ENCODE assay signal across 8 mouse cellular contexts in the genomic region with DNA sequence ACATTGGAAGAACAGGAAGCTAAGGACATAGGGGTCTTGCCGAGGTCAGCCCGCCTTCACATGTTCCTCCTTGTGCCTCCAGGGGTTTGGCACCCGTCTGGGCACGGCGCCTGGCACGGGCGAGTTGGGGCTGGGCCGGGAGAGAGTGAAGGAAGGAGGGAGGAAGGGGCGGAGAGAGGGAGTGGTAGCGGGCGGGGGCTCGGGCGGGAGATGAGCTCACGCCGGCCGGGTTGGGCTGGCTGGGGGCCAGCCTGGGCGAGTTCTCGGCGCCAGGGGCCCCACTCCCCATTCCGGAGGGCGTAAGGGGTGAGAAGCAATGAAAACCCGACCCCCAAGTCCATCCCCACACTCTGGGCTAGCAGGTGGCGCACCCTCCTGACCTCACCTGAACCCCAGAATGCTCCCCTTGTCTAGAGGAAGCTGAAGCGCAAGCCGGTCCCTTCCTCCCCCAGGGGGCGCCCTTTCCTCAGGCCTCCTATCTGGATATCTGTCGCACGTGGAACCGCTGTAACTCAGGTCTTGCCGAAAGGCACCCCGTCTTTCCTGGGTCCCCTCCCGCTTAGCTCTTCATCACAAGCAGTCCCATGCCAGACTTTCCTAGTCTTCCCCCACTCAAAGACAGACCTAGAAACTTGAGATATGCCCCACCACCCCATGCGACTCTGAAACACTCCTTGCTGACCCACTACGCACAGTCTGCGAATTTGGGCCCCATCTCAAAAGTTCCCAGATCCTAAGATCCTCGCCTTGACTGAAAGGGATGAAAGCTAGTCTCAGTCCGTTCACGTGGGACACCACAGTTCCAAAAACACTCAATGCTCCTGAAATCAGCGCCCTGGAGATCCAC. TPM values are rescaled to one million over a fixed set of nuclear protein-coding genes. Genes with fewer than 3 reads are reported as not detected.
DNase-seq lines count a peak whose midpoint lies in the region; ATAC-seq and TF ChIP-seq lines count a peak whose summit lies in the region.

No protein-coding gene starts in this region.

- TF ChIP-seq POLR2A in ES-Bruce4 (IDR thresholded peaks at IDR 0.05; ENCODE audit: insufficient read depth, low read length): no peak

- peak overlapping the region; percentile 95 for H3K27ac ChIP-seq in ES-Bruce4 (ENCODE audit: insufficient read depth, low read length)
- H3K27ac ChIP-seq in brown adipose tissue, adult 24 weeks (replicated peaks; ENCODE audit: low read depth, low read length): peak overlapping the region; percentile 91
- H3K27ac ChIP-seq in forebrain, embryonic 13.5 days: no peak overlapping the region
- H3K27ac ChIP-seq in layer of hippocampus, adult 2 months: peak overlapping the region; percentile 79
- H3K27ac ChIP-seq in lung, postnatal 0 days (ENCODE audit: low read length): peak overlapping the region; percentile 93

- peak; percentile 87 for DNase-seq in heart, postnatal 25 days (ENCODE audit: low spot score)
- DNase-seq in layer of hippocampus, adult 2 months (ENCODE audit: low spot score in 2 of 2): peak; percentile 80 to 81
- peak; percentile 95 for DNase-seq in lung, postnatal 0 days (ENCODE audit: low spot score)
- peak; percentile 77 for DNase-seq in ovary, postnatal 14 days (ENCODE audit: low spot score)
- DNase-seq in thymus, postnatal 14 days: peak; percentile 94

- ATAC-seq in forebrain, embryonic 13.5 days: no peak; the same call in 1 of the 2 replicates
- ATAC-seq in lung, postnatal 0 days: peak; percentile 37

- TF ChIP-seq CTCF in ES-Bruce4 (IDR thresholded peaks at IDR 0.05; ENCODE audit: low read depth, low read length): peak; percentile 87
- TF ChIP-seq CTCF in layer of hippocampus, adult 2 months (conservative IDR thresholded peaks at IDR 0.05): peak; percentile 85
- TF ChIP-seq CTCF in lung, postnatal 0 days (IDR thresholded peaks at IDR 0.05): peak; percentile 87

- no peaks in the 10 kb centered on the region for H3K9me3 ChIP-seq in ES-Bruce4 (replicated peaks; ENCODE audit: control insufficient read depth, insufficient read depth, low read length, poor library complexity, severe bottlenecking)
- H3K9me3 ChIP-seq in forebrain, embryonic 13.5 days (replicated peaks): no peaks in the 10 kb centered on the region
- H3K9me3 ChIP-seq in lung, postnatal 0 days (ENCODE audit: low read length): no peaks in the 10 kb centered on the region

- H3K9ac ChIP-seq in ES-Bruce4 (ENCODE audit: low read depth, poor library complexity, severe bottlenecking): peak overlapping the region; percentile 91
- H3K9ac ChIP-seq in forebrain, embryonic 13.5 days: peak overlapping the region; percentile 74
- H3K9ac ChIP-seq in lung, postnatal 0 days (replicated peaks; ENCODE audit: low read depth): peak overlapping the region; percentile 57

- no peaks in the 10 kb centered on the region for H3K27me3 ChIP-seq in ES-Bruce4 (ENCODE audit: control insufficient read depth, insufficient read depth, low read length, poor library complexity, severe bottlenecking)
- peaks cover 86% of the 10 kb centered on the region for H3K27me3 ChIP-seq in forebrain, embryonic 13.5 days
- peaks cover 15% of the 10 kb centered on the region for H3K27me3 ChIP-seq in lung, postnatal 0 days (replicated peaks; ENCODE audit: insufficient read depth, low read length)

- H3K4me1 ChIP-seq in ES-Bruce4 (ENCODE audit: control insufficient read depth, insufficient read depth, low read length): peaks cover 7% of the 10 kb centered on the region
- H3K4me1 ChIP-seq in brown adipose tissue, adult 24 weeks (ENCODE audit: control insufficient read depth, insufficient read depth, insufficient read length, low read length): peaks cover 14% of the 10 kb centered on the region
- H3K4me1 ChIP-seq in forebrain, embryonic 13.5 days: peaks cover 66% of the 10 kb centered on the region
- peaks cover 14% of the 10 kb centered on the region for H3K4me1 ChIP-seq in lung, postnatal 0 days (ENCODE audit: insufficient read depth, low read depth, low read length)

- WGBS in forebrain, embryonic 13.5 days: under 1% methylated on average over 39 of the region's 39 CpGs
- WGBS in lung, postnatal 0 days: 1% methylated on average over 35 of the region's 39 CpGs

- peak overlapping the region; percentile 69 for H3K4me3 ChIP-seq in ES-Bruce4 (ENCODE audit: low read depth, low read length)
- H3K4me3 ChIP-seq in brown adipose tissue, adult 24 weeks (ENCODE audit: insufficient read depth, low read depth, low read length): peak overlapping the region; percentile 65
- peak overlapping the region; percentile 47 for H3K4me3 ChIP-seq in forebrain, embryonic 13.5 days
- peak overlapping the region; percentile 58 for H3K4me3 ChIP-seq in layer of hippocampus, adult 2 months
- peak overlapping the region; percentile 51 for H3K4me3 ChIP-seq in lung, postnatal 0 days (ENCODE audit: low read depth, low read length)

- intact Hi-C loops in heart, postnatal 25 days (cut with DNase I): no loop called here

- no peaks in the 10 kb centered on the region for H3K36me3 ChIP-seq in ES-Bruce4 (ENCODE audit: control insufficient read depth, insufficient read depth, low read length, poor library complexity, severe bottlenecking)
- H3K36me3 ChIP-seq in forebrain, embryonic 13.5 days (ENCODE audit: poor library complexity, severe bottlenecking): no peaks in the 10 kb centered on the region
- no peaks in the 10 kb centered on the region for H3K36me3 ChIP-seq in lung, postnatal 0 days (ENCODE audit: insufficient read depth, low read length)

- H3K4me2 ChIP-seq in forebrain, embryonic 13.5 days: peak overlapping the region; percentile 82
- H3K4me2 ChIP-seq in lung, postnatal 0 days (replicated peaks; ENCODE audit: low read depth, low read length): peak overlapping the region; percentile 87

- TF ChIP-seq EP300 in ES-Bruce4 (IDR thresholded peaks at IDR 0.05; ENCODE audit: insufficient read depth, low read depth, low read length): 0 out of 2 replicates have a peak, but pooled peaks have one; percentile 23
- TF ChIP-seq EP300 in lung, postnatal 0 days (IDR thresholded peaks at IDR 0.05): peak; percentile 7; the same call in 1 of the 2 replicates

RNA-seq across cellular contexts. Expression of a gene that starts 4.9 kb away (rescaled TPM):
- polyA plus RNA-seq in ES-Bruce4 (2011; ENCODE audit: insufficient read depth, insufficient read length, low read depth, missing spikeins): 66.8 and 72.5 TPM in 2 replicates
- polyA plus RNA-seq in brown adipose tissue, adult 24 weeks (2012; ENCODE audit: insufficient read depth, insufficient read length, missing spikeins): 22.8 and 25.9 TPM in 2 replicates
- 10.5 and 13.4 TPM in 2 replicates for polyA plus RNA-seq in forebrain, embryonic 13.5 days (2015; fragmentation: Nextera tagmentation; extraction: Ambion mirVana)
- 100 to 1,000 TPM; 210 to 247 TPM for total RNA-seq in heart, postnatal 25 days (2021)
- 10 to 100 TPM; 54.5 to 54.8 TPM for total RNA-seq in layer of hippocampus, adult 2 months (2021)
- 99.9 and 103 TPM in 2 replicates for polyA plus RNA-seq in lung, postnatal 0 days (2015; fragmentation: Nextera tagmentation; extraction: Ambion mirVana)

RNA-seq across cellular contexts. Expression of a gene that starts 23.2 kb away (rescaled TPM):
- 43.6 and 44.5 TPM in 2 replicates for polyA plus RNA-seq in ES-Bruce4 (2011; ENCODE audit: insufficient read depth, insufficient read length, low read depth, missing spikeins)
- 11.6 TPM in 2 replicates for polyA plus RNA-seq in brown adipose tissue, adult 24 weeks (2012; ENCODE audit: insufficient read depth, insufficient read length, missing spikeins)
- 85.4 and 89.3 TPM in 2 replicates for polyA plus RNA-seq in forebrain, embryonic 13.5 days (2015; fragmentation: Nextera tagmentation; extraction: Ambion mirVana)
- total RNA-seq in heart, postnatal 25 days (2021): 1 to 10 TPM; 6.4 to 8.2 TPM
- 10 to 100 TPM; 29.4 to 42.9 TPM for total RNA-seq in layer of hippocampus, adult 2 months (2021)
- polyA plus RNA-seq in lung, postnatal 0 days (2015; fragmentation: Nextera tagmentation; extraction: Ambion mirVana): 31.1 and 31.2 TPM in 2 replicates

RNA-seq across cellular contexts. Expression of a gene that starts 24.6 kb away (rescaled TPM):
- 15.8 and 17.1 TPM in 2 replicates for polyA plus RNA-seq in ES-Bruce4 (2011; ENCODE audit: insufficient read depth, insufficient read length, low read depth, missing spikeins)
- polyA plus RNA-seq in brown adipose tissue, adult 24 weeks (2012; ENCODE audit: insufficient read depth, insufficient read length, missing spikeins): 3.5 TPM in 1 of 2 replicates, not detected in the other
- polyA plus RNA-seq in forebrain, embryonic 13.5 days (2015; fragmentation: Nextera tagmentation; extraction: Ambion mirVana): 0.62 TPM in 1 of 2 replicates, not detected in the other
- not detected for total RNA-seq in heart, postnatal 25 days (2021)
- total RNA-seq in layer of hippocampus, adult 2 months (2021): not detected
- polyA plus RNA-seq in lung, postnatal 0 days (2015; fragmentation: Nextera tagmentation; extraction: Ambion mirVana): not detected in 2 replicates
